Mouse (Mus musculus): ENCODE data around the gene Edaradd. TPM values are rescaled to one million over a fixed set of nuclear protein-coding genes. Genes with fewer than 3 reads are reported as not detected.

Edaradd gene
- polyA plus RNA-seq, 1 experiment from 2014 or later = 1.0 TPM

DNA sequence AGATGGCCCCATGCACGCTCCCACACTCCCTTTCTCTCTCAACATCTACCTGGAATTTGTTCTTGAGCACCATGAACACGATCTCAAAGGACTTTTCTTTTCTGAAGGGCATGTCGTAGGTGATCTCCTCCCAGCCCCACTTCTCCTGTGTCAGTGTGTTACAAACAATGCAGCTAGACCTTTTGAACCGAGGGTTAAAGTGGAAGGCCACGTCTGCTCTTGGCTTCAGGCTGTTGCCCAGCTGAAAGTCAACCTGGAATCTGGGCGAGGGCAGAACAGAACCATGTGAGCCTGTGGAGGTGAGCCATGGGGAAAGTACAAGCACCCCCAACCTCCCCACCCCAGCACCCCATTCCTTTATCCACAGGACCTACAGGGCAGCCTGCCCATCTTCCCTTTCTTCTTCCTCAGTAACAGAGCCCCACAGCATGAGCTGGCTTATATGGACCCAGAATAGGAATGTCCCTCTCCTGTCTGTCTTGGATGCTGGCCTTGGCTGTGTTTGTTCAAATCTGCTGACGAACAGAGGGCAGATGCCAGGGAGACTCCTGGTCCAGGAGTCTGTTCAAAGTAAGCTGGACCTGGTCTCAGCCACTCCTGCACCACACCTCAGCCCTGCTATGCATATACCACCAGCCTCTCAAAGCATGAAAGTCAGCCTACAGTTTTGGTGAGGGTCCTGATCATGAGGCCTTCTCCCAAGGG lies 65.4 kb downstream of the Edaradd start:
- H3K27me3 ChIP-seq (ENCODE audit: control insufficient read depth, insufficient read depth, low read depth, low read length) = no peaks in the 10 kb centered on the region
- ATAC-seq (ENCODE audit: low read depth) = no peak
- WGBS = 71% methylated on average over 7 of the region's 7 CpGs
- peaks cover 12% of the 10 kb centered on the region; the same call in 1 of the 2 replicates for H3K36me3 ChIP-seq (ENCODE audit: control insufficient read depth, insufficient read depth, low read length)
- H3K4me1 ChIP-seq (replicated peaks; ENCODE audit: control insufficient read depth, insufficient read depth, low read length) = no peaks in the 10 kb centered on the region
- H3K4me2 ChIP-seq (ENCODE audit: low read depth, low read length) = no peak overlapping the region
- H3K27ac ChIP-seq (ENCODE audit: low read length) = no peak overlapping the region
- no peak overlapping the region for H3K4me3 ChIP-seq (ENCODE audit: low read length)
- no peaks in the 10 kb centered on the region for H3K9me3 ChIP-seq (ENCODE audit: control insufficient read depth, low read length)
- no peak overlapping the region for H3K9ac ChIP-seq (ENCODE audit: low read length)

DNA sequence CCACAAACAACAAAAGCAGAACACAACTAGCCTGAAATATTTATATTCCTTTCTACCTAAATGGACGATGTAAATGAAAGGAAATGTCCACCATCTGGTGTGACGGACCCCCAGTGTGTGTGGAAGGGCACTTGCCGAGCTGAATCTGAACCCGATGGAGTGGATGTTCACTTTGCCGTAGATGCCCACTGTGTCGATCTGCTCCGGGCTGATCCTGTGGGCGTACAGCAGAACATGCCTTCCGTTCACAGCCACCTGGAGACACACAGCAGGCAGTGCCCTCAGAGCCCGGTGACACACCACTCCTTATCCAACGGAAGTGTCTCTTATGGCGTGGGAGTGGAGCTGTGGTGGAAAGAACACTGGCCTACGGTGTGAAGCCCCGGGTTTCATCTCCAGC lies 67.1 kb downstream of the Edaradd start:
- no peaks in the 10 kb centered on the region for H3K9me3 ChIP-seq (ENCODE audit: control insufficient read depth, low read length)
- no peaks in the 10 kb centered on the region for H3K4me1 ChIP-seq (replicated peaks; ENCODE audit: control insufficient read depth, insufficient read depth, low read length)
- peaks cover 9% of the 10 kb centered on the region; the same call in 1 of the 2 replicates for H3K36me3 ChIP-seq (ENCODE audit: control insufficient read depth, insufficient read depth, low read length)
- 87% methylated on average over 14 of the region's 14 CpGs for WGBS
- H3K4me2 ChIP-seq (ENCODE audit: low read depth, low read length) = no peak overlapping the region
- ATAC-seq (ENCODE audit: low read depth) = no peak
- no peak overlapping the region for H3K9ac ChIP-seq (ENCODE audit: low read length)
- no peaks in the 10 kb centered on the region for H3K27me3 ChIP-seq (ENCODE audit: control insufficient read depth, insufficient read depth, low read depth, low read length)
- no peak overlapping the region for H3K27ac ChIP-seq (ENCODE audit: low read length)
- H3K4me3 ChIP-seq (ENCODE audit: low read length) = no peak overlapping the region

DNA sequence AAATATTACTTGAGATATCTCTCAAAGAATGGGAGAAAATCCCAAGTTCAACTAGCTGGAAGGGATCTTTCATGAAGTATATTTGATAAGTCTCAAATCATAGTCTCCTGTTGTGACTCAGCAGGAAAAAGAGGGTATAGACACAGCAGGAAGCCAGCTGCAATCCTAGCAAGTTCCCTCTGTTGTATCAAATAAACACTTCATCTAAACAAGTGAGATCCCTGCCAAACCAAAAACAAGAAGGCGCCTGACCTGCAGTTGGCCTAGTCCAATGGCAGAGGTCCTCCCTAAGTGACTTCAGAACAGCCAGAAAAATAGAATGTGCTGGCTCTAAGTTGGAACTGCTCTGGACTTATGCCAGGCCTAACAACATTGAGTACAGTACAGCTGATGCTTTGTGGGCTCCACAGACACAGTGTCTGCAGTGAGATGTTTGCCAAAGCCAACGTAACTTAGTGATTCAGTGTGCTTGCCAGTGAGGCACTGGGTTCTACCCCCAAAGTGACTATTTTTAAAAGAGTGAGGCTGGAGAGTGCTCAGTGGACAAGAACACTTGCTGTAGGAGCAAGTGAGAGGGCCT lies 78.1 kb downstream of the Edaradd start:
- H3K9ac ChIP-seq (ENCODE audit: low read length) = no peak overlapping the region
- peaks cover 5% of the 10 kb centered on the region for H3K4me1 ChIP-seq (replicated peaks; ENCODE audit: control insufficient read depth, insufficient read depth, low read length)
- H3K4me3 ChIP-seq (ENCODE audit: low read length) = no peak overlapping the region
- 37% methylated on average over 2 of the region's 2 CpGs for WGBS
- H3K9me3 ChIP-seq (ENCODE audit: control insufficient read depth, low read length) = no peaks in the 10 kb centered on the region
- peak; percentile 96 for ATAC-seq (ENCODE audit: low read depth)
- H3K27me3 ChIP-seq (ENCODE audit: control insufficient read depth, insufficient read depth, low read depth, low read length) = no peaks in the 10 kb centered on the region
- H3K4me2 ChIP-seq (ENCODE audit: low read depth, low read length) = no peak overlapping the region
- peaks cover 29% of the 10 kb centered on the region for H3K36me3 ChIP-seq (ENCODE audit: control insufficient read depth, insufficient read depth, low read length)
- 0 out of 2 replicates have a peak overlapping the region, but pooled peaks have one; percentile 4 for H3K27ac ChIP-seq (ENCODE audit: low read length)

DNA sequence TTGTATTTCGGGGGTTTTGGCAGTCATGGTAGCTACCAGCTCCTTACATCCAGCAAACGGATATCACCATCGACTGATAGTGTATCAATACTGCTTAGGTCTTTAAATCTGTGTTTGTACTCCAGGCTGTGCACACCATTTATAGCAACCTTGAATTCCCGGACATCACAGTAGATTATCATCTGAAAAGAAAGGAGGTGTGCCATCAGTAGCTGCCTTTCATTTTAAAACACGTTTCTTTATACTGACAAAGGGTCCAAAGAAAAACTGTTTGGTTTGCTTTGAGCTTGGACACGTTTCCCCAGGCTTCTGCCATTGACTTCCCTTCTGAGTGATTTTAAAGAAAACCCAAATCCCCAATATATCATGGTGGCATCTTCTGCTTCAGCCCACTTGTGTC lies 79.4 kb downstream of the Edaradd start:
- H3K36me3 ChIP-seq (ENCODE audit: control insufficient read depth, insufficient read depth, low read length) = peaks cover 31% of the 10 kb centered on the region
- H3K4me1 ChIP-seq (replicated peaks; ENCODE audit: control insufficient read depth, insufficient read depth, low read length) = peaks cover 5% of the 10 kb centered on the region
- no peak overlapping the region for H3K9ac ChIP-seq (ENCODE audit: low read length)
- no peak for ATAC-seq (ENCODE audit: low read depth)
- no peaks in the 10 kb centered on the region for H3K9me3 ChIP-seq (ENCODE audit: control insufficient read depth, low read length)
- H3K4me3 ChIP-seq (ENCODE audit: low read length) = no peak overlapping the region
- WGBS = 86% methylated on average over 6 of the region's 6 CpGs
- no peak overlapping the region for H3K4me2 ChIP-seq (ENCODE audit: low read depth, low read length)
- H3K27ac ChIP-seq (ENCODE audit: low read length) = no peak overlapping the region
- no peaks in the 10 kb centered on the region for H3K27me3 ChIP-seq (ENCODE audit: control insufficient read depth, insufficient read depth, low read depth, low read length)

DNA sequence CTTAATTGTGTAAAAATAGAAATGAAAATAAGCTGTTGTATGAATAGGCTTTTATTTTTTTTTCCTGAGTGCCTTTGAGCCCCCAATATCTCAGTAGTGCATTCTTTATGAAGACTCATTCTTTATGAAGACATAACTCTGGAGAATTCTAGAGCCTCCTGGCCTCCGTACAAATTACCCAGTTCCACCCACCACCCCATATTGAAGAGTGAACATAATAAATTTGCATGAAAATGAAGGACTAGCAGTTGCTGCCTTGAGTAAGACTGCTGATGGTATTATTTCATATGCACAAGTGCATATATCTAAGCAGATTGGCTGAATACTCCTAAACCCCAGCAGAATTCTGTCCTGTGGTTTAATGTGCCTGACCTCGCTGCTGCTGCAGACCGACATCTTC lies 80.7 kb downstream of the Edaradd start:
- ATAC-seq (ENCODE audit: low read depth) = no peak
- H3K9me3 ChIP-seq (ENCODE audit: control insufficient read depth, low read length) = no peaks in the 10 kb centered on the region
- whole genome bisulfite sequencing = 94% methylated on average over 3 of the region's 3 CpGs

DNA sequence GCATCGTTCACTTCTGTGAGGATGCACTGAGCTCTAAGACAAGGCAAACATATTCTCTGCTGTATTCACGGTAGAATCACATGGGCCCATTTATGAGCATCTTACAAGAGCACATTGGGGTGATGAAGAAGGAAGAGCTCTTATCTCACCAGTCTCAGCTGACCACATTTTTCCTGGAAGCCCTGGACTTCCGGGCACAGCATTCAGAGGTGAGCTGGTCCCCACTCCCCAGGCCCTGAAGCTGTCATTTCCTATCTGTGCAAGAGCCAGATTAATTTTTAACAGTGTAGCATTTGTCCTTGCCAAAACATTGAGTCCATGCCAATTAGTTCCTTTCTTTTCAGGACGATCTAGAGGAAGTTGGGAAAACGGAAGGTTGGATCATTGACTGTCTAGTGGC lies 86.4 kb downstream of the Edaradd start:
- no peak for ATAC-seq (ENCODE audit: low read depth)
- no peak overlapping the region for H3K4me2 ChIP-seq (ENCODE audit: low read depth, low read length)
- no peak overlapping the region for H3K4me3 ChIP-seq (ENCODE audit: low read length)
- H3K4me1 ChIP-seq (replicated peaks; ENCODE audit: control insufficient read depth, insufficient read depth, low read length) = no peaks in the 10 kb centered on the region
- no peak overlapping the region for H3K27ac ChIP-seq (ENCODE audit: low read length)
- no peaks in the 10 kb centered on the region for H3K9me3 ChIP-seq (ENCODE audit: control insufficient read depth, low read length)
- 72% methylated on average over 5 of the region's 5 CpGs for WGBS
- peaks cover 38% of the 10 kb centered on the region for H3K36me3 ChIP-seq (ENCODE audit: control insufficient read depth, insufficient read depth, low read length)
- H3K9ac ChIP-seq (ENCODE audit: low read length) = no peak overlapping the region
- H3K27me3 ChIP-seq (ENCODE audit: control insufficient read depth, insufficient read depth, low read depth, low read length) = no peaks in the 10 kb centered on the region

More for the DNA sequence above, 80.7 kb downstream of the Edaradd start:
- Histone ChIP-seq H3K9ac (ENCODE audit: low read length) (no peak overlapping the region), H3K36me3 (ENCODE audit: control insufficient read depth, insufficient read depth, low read length) (peaks cover 29% of the 10 kb centered on the region), H3K27ac (ENCODE audit: low read length) (no peak overlapping the region), H3K4me2 (ENCODE audit: low read depth, low read length) (no peak overlapping the region), H3K27me3 (ENCODE audit: control insufficient read depth, insufficient read depth, low read depth, low read length) (no peaks in the 10 kb centered on the region), H3K4me1 (replicated peaks; ENCODE audit: control insufficient read depth, insufficient read depth, low read length) (peaks cover 5% of the 10 kb centered on the region), H3K4me3 (ENCODE audit: low read length) (no peak overlapping the region)

DNA sequence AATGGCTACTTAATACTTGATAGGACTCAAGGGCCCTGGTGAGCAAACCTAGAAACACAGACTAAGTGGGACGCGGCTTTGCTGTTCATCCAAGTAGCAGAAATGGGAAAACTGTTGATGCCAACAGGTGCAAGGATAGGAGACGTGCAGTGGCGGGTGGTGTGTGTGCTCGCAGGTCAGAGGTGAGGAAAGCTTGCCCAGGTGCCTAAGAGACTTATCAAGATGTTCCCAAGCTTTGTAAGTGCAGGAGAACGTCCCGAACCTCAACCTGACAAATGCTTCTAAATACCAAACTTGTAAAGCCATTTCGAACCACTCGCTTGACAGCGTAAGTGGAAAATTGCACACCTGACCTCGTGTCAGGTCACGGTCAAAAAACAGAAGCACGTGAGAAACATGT lies 91.7 kb downstream of the Edaradd start:
- Histone ChIP-seq H3K27me3 (ENCODE audit: control insufficient read depth, insufficient read depth, low read depth, low read length) (no peaks in the 10 kb centered on the region), H3K4me2 (ENCODE audit: low read depth, low read length) (no peak overlapping the region), H3K9ac (ENCODE audit: low read length) (no peak overlapping the region), H3K4me1 (replicated peaks; ENCODE audit: control insufficient read depth, insufficient read depth, low read length) (no peaks in the 10 kb centered on the region), H3K27ac (ENCODE audit: low read length) (no peak overlapping the region), H3K36me3 (ENCODE audit: control insufficient read depth, insufficient read depth, low read length) (peaks cover 36% of the 10 kb centered on the region), H3K9me3 (ENCODE audit: control insufficient read depth, low read length) (no peaks in the 10 kb centered on the region), H3K4me3 (ENCODE audit: low read length) (no peak overlapping the region)
- 92% methylated on average over 13 of the region's 13 CpGs for WGBS
- no peak for ATAC-seq (ENCODE audit: low read depth)

Other genes with a start within 250 kb of the Edaradd start
- 42.4 and 53.1 TPM in 2 replicates for gene Actn2, start 179.7 kb downstream of the Edaradd start, polyA plus RNA-seq (2015; fragmentation: Nextera tagmentation; extraction: Ambion mirVana)
- gene Heatr1, start 125.4 kb downstream of the Edaradd start, polyA plus RNA-seq (2015; fragmentation: Nextera tagmentation; extraction: Ambion mirVana) = 12.1 and 14.6 TPM in 2 replicates
- gene Lgals8, start 55.5 kb downstream of the Edaradd start, polyA plus RNA-seq (2015; fragmentation: Nextera tagmentation; extraction: Ambion mirVana) = 31.5 and 34.5 TPM in 2 replicates
- gene Ero1lb, start 45.4 kb upstream of the Edaradd start, polyA plus RNA-seq (2015; fragmentation: Nextera tagmentation; extraction: Ambion mirVana) = 8.4 and 8.5 TPM in 2 replicates

Measured in lung, embryonic 16.5 days (tissue).